Mouse (Mus musculus): ENCODE results near the gene Ptch2.

DNA sequence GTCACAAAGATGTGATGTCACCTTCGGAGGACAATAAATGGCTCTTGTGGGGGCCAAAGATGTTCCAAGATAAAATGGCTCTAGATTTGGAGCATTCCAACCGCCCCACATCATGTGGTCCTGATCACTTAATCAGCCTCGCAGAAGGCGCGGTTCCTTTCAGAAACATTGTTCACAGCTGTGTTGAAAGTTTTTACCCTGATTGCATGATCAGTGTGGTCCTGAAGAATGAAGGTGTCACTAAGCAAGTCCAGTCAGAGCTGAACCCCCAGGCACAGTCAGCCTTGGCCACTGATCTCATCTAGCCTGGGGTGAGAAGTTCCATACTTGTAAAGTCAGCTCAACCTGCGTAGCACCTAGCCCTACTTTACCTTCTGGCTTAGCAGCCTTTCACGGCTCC, 22.1 kb downstream of the Ptch2 start:
- TF ChIP-seq GATA1 (IDR thresholded peaks at IDR 0.05; ENCODE audit: borderline replicate concordance, low read length), result no peak
- no peak for TF ChIP-seq FLI1 (IDR thresholded peaks at IDR 0.05; ENCODE audit: low read length)

Measured in megakaryocyte, embryonic 14.5 days (primary cell).